Mouse (Mus musculus): Measurements from ENCODE around the gene Pappa2. TPM values are rescaled to one million over a fixed set of nuclear protein-coding genes. Genes with fewer than 3 reads are reported as not detected.

Gene Pappa2
- polyA plus RNA-seq, 1 experiment from 2014 or later, result 0.05 TPM

DNA sequence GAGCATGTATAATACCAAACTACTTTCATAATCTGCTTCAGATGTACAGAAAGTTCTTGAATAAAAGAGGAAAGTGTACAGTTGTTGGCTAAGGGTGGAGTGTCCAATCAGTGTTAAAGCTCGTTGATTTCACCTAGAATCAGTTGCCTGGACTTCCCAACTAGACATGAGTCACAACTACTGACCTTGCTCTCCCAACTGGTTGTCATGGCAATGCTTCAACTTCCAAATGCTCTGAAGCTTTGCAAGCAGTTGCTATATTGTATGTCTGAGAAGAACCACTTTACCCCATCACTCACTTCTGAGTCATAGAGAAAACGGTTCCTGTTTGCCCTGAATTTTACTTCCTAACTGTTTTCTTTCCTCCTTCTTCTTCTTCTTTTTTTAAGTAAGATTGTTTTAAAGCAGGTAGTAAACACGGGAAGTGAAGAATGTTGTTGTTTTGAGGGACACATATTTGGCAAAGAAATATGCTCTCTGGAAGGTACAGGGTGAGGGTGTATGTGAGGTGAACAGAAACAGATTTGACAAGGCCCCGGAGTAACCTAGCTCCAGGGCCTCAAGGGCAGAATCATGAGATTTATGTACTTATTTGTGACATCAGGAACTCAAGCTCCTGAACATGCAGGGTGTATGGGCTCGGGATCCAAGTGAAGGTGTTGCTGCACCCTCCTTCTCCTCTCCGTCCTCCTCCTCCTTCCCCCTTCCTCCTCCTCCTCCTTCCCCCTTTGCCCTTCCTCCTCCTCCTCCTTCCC lies 32.1 kb downstream of the Pappa2 start:
- no peak for TF ChIP-seq CTCF (IDR thresholded peaks at IDR 0.05)
- in situ Hi-C loops (cut with MboI; ENCODE audit: low pct_unique_long_range_greater_than_20kb), result no loop called here
- ChIA-PET POLR2A (interaction anchor here (0.6 kb wide), 1 partner anchor 122 kb away, joined by 3 read pairs; no protein-coding TSS in a partner anchor), CTCF (interaction anchor here (1.3 to 2.2 kb wide), 2 partner anchors 231 to 278 kb away, joined by 3 to 6 read pairs; no protein-coding TSS in a partner anchor)
- no peaks in the 10 kb centered on the region for H3K27me3 ChIP-seq
- DNase-seq (ENCODE audit: low read depth, low spot score) (peak; percentile 37), ATAC-seq (peak; percentile 57)

DNA sequence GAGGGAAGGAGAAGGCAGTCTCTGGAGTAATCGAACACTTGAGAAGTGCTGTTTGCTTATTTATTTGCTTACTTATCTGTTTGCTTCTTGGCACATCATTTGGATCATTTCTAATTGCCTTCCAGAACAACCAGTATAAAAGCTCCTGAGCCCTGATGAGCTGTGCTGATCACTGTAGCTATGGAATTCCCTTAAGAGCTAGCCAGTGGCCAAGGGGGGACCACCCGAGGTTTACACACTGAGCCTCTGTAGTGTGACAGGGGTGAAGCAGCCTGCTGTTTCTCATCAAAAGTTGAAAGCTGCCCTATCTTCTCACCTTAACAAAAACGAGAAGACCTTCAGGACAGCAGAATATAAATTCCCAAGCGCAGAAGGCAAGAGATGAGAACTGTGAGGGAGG lies 35.4 kb downstream of the Pappa2 start:
- ChIA-PET POLR2A (no interaction called here), CTCF (interaction anchor here (2.3 kb wide), 1 partner anchor 8 kb away, joined by 9 read pairs; no protein-coding TSS in a partner anchor)
- in situ Hi-C loops (cut with MboI; ENCODE audit: low pct_unique_long_range_greater_than_20kb), result no loop called here
- ATAC-seq, result no peak
- TF ChIP-seq CTCF (IDR thresholded peaks at IDR 0.05), result no peak
- DNase-seq (ENCODE audit: low read depth, low spot score), result no peak
- H3K27me3 ChIP-seq, result no peaks in the 10 kb centered on the region

DNA sequence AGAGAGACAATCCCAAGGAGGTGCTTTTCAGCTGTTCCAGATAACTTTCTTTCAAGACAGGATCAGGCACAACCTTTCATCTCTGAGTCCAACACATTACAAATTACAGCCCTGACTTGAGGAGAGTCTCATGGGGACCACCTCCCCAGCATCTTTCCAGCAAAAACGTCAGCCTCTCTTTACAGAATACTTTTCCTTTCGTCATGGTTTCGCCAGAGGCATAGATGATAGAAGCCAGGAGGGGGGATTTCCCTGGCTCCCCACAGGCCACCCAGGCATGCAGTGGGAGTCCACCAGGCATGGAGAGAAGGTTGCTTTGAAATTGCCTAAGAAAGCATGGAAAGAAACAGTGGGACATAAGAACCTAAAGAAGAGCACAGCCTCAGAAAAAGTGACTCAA lies 37.4 kb downstream of the Pappa2 start:
- H3K27me3 ChIP-seq, result peaks cover 9% of the 10 kb centered on the region
- ChIA-PET POLR2A (no interaction called here), CTCF (interaction anchor here (1.1 to 2.3 kb wide), 2 partner anchors 8 to 10 kb away, joined by 3 to 9 read pairs; no protein-coding TSS in a partner anchor)
- no peak for TF ChIP-seq CTCF (IDR thresholded peaks at IDR 0.05)
- no peak for ATAC-seq
- in situ Hi-C loops (cut with MboI; ENCODE audit: low pct_unique_long_range_greater_than_20kb), result no loop called here
- no peak for DNase-seq (ENCODE audit: low read depth, low spot score)

DNA sequence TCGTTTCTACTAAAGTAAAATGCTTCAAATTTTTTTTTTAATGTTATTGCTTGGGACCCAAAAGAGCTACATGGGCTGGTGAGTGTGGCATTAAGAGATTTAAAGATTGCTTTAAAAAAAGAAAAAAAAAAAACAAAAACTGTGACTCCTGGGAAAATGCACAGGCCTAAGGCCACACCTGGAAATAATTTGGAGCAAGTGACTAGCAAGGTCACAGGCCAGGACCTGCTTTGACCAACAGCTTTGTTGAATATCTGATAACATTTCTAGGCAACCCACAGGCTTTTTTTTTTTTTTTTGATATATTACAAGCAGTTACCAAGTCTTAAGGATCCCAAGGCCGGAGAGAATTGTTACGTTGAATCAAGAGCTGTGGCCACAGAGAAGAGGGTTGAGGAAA lies 39.3 kb downstream of the Pappa2 start:
- peaks cover 9% of the 10 kb centered on the region for H3K27me3 ChIP-seq
- no peak for TF ChIP-seq CTCF (IDR thresholded peaks at IDR 0.05)
- ChIA-PET POLR2A (interaction anchor here (0.6 kb wide), 1 partner anchor 443 kb away, joined by 3 read pairs; no protein-coding TSS in a partner anchor), CTCF (interaction anchor here (0.8 to 1.4 kb wide), 2 partner anchors 9 to 12 kb away, joined by 3 to 7 read pairs; no protein-coding TSS in a partner anchor)
- DNase-seq (ENCODE audit: low read depth, low spot score), result no peak
- ATAC-seq, result no peak
- in situ Hi-C loops (cut with MboI; ENCODE audit: low pct_unique_long_range_greater_than_20kb), result no loop called here

DNA sequence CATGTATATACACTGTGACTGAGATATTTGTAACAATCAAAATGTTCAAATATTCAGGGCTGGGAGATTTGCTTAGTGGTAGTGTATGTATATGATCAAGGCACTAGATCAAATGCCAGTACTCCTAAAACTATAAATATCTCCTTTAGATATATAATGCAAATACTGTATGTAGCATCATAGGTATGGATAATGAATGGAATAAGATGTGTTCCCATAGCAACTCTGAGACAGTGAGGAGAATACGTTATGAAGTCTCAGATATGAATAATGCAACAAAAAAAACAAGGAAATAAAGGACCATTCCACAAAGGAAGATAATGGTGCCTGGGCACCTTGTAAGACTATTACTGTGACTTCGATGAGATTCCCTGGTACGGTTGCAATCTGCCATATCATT lies 45.8 kb downstream of the Pappa2 start:
- in situ Hi-C loops (cut with MboI; ENCODE audit: low pct_unique_long_range_greater_than_20kb), result no loop called here
- ATAC-seq (no peak), DNase-seq (ENCODE audit: low read depth, low spot score) (no peak)
- H3K27me3 ChIP-seq, result peaks cover 6% of the 10 kb centered on the region
- no peak for TF ChIP-seq CTCF (IDR thresholded peaks at IDR 0.05)
- CTCF ChIA-PET, result no interaction called here
- POLR2A ChIA-PET, result no interaction called here

DNA sequence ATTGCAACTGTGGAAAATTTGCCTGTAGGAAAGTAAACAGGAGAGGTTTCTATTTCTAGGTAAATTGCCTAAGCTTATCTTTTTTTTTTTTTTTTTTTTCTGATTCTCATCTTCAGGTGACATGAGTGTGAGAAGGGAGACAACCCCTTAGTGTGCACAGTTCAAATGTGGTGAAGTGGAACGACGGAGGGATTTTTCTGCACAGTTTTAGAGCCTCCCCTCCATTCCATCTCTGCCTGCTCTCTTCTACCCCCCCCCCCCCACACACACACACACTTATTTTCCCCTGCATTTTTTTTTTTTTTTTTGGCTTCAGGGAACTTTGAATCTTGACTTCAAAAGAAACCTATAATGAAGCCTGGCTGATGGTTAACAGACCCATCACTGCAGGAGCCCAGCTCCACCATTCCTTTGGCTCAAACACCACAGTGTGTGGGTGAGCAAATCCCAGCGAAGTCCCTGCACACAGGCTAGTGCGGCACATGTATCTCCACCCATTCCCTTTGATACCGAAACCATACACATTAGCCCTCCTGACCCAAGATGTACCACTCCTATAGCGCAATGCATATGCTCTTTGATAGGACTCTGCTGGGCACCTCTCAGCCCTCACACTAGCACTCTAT lies 49.0 kb downstream of the Pappa2 start:
- in situ Hi-C loops (cut with MboI; ENCODE audit: low pct_unique_long_range_greater_than_20kb), result no loop called here
- no peak for TF ChIP-seq CTCF (IDR thresholded peaks at IDR 0.05)
- ChIA-PET CTCF (interaction anchor here (1.2 kb wide), 1 partner anchor 15 kb away, joined by 4 read pairs; no protein-coding TSS in a partner anchor), POLR2A (interaction anchor here (0.6 kb wide), 1 partner anchor 183 kb away, joined by 4 read pairs; no protein-coding TSS in a partner anchor)
- H3K27me3 ChIP-seq, result peaks cover 1% of the 10 kb centered on the region
- no peak for DNase-seq (ENCODE audit: low read depth, low spot score)
- no peak for ATAC-seq

DNA sequence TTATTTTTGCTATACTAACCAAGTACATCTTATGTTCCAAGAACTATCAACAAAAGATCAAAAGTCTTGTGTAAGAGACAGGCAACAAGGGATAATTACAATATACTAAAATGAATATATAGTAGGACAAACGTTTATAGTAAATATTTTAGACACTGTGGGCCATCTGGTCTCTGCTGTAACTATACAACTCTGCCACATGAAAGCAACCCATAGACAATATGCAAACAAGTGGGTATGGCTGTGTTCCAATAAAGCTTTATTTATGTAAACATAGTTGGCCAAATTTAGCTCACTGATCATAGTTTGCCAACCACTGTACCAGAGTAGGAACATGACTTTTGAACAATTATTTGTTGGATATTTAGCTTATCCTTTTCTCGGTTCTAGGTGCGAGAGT lies 50.9 kb downstream of the Pappa2 start:
- CTCF ChIA-PET, result no interaction called here
- no peak for ATAC-seq
- POLR2A ChIA-PET, result no interaction called here
- in situ Hi-C loops (cut with MboI; ENCODE audit: low pct_unique_long_range_greater_than_20kb), result no loop called here
- no peak for DNase-seq (ENCODE audit: low read depth, low spot score)
- no peak for TF ChIP-seq CTCF (IDR thresholded peaks at IDR 0.05)
- peaks cover 5% of the 10 kb centered on the region for H3K27me3 ChIP-seq

DNA sequence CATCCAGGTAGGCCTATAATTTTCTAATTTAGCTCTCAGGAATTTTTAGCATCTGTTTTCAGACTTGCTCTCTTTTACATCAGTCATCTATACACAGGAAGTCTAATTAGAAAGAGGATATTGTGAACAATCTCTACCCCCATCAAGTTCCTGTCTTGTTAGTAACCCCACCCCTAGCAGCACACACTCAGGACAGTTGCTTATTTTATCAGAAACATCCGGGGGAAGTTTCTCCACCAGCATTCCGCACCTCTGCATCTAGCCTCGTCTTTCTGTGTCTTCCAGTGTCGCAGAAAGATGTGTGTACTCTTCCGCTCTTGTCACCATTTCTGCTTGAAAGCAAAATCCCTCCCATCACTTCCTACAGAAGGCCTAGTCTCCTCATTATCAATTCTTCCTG lies 59.8 kb downstream of the Pappa2 start:
- in situ Hi-C loops (cut with MboI; ENCODE audit: low pct_unique_long_range_greater_than_20kb), result no loop called here
- POLR2A ChIA-PET, result no interaction called here
- ATAC-seq (no peak), DNase-seq (ENCODE audit: low read depth, low spot score) (no peak)
- no peak for TF ChIP-seq CTCF (IDR thresholded peaks at IDR 0.05)
- CTCF ChIA-PET, result no interaction called here
- H3K27me3 ChIP-seq, result no peaks in the 10 kb centered on the region

DNA sequence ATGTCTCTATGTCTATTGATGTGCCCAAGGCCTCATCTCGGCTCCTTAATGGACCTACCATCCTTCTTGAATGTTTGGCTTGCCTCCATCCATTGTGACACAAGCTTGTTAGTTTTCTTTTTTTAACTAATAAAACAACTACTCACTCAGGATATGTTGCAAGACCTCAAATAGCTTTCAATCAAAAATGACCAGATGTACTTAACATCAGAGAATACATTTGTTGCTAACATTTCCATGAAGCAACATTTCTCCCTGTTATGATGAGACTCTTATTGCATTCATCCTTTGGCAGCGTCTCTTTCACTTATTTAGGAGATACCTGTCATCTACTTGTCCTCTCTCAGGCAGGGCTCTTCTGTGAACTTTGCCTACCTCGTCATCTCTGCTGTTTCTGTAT lies 61.4 kb downstream of the Pappa2 start:
- ChIA-PET CTCF (no interaction called here), POLR2A (no interaction called here)
- H3K27me3 ChIP-seq, result no peaks in the 10 kb centered on the region
- in situ Hi-C loops (cut with MboI; ENCODE audit: low pct_unique_long_range_greater_than_20kb), result no loop called here
- ATAC-seq, result no peak
- TF ChIP-seq CTCF (IDR thresholded peaks at IDR 0.05), result no peak
- DNase-seq (ENCODE audit: low read depth, low spot score), result no peak

DNA sequence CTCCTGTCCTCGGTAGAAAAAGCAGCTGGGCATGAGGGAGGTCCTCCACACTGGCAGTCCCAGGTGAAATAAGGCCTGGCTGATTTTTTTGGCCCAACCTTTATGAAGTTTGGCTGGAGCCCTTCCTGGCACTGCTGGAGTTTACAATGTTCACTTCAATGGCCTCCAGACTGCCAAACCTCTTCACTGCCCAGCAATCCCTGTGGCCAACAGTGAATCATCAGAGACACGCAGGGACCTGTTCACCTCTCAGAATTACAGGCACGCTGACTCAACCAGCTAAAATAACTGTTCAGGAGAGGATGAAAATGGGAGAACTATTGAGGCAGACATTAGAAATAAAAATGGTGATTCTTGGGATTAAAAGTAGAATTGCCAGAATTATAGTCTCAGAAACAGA lies 63.2 kb downstream of the Pappa2 start:
- POLR2A ChIA-PET, result interaction anchor here (0.5 kb wide), 1 partner anchor 45 kb away, joined by 3 read pairs; no protein-coding TSS in a partner anchor
- DNase-seq (ENCODE audit: low read depth, low spot score), result peak; percentile 12
- TF ChIP-seq CTCF (IDR thresholded peaks at IDR 0.05), result no peak
- in situ Hi-C loops (cut with MboI; ENCODE audit: low pct_unique_long_range_greater_than_20kb), result no loop called here
- CTCF ChIA-PET, result interaction anchor here (1.5 kb wide), 1 partner anchor 200 kb away, joined by 3 read pairs; no protein-coding TSS in a partner anchor
- peak; percentile 85 for ATAC-seq
- no peaks in the 10 kb centered on the region for H3K27me3 ChIP-seq

DNA sequence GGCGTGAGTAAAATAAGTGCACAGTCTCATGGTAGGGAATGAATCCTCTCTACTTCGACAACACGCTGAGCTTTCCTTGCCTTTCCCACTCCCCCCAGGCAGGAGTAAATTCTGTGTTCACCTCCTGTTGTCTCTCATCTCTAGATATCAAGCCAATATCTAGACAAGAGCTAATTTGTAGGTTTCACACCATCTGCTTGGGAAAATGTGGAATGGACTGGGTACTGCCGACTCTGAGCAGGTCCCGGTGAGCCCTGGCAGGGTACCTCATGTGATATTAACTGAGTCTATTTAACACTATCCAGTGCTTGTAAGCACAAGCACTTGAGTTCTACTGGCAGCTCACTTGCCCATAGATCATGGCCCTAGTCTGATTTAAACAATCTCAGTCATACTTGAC lies 64.7 kb downstream of the Pappa2 start:
- no peak for DNase-seq (ENCODE audit: low read depth, low spot score)
- ChIA-PET POLR2A (no interaction called here), CTCF (no interaction called here)
- ATAC-seq, result no peak
- no peak for TF ChIP-seq CTCF (IDR thresholded peaks at IDR 0.05)
- in situ Hi-C loops (cut with MboI; ENCODE audit: low pct_unique_long_range_greater_than_20kb), result no loop called here
- H3K27me3 ChIP-seq, result no peaks in the 10 kb centered on the region

Measured in Patski (cell line).